Mouse (Mus musculus): ENCODE measurements around the gene AL731706.1. TPM values are rescaled to one million over a fixed set of nuclear protein-coding genes. Genes with fewer than 3 reads are reported as not detected.

Gene AL731706.1
- polyA plus RNA-seq, 1 experiment from 2014 or later, result 23.8 TPM

DNA sequence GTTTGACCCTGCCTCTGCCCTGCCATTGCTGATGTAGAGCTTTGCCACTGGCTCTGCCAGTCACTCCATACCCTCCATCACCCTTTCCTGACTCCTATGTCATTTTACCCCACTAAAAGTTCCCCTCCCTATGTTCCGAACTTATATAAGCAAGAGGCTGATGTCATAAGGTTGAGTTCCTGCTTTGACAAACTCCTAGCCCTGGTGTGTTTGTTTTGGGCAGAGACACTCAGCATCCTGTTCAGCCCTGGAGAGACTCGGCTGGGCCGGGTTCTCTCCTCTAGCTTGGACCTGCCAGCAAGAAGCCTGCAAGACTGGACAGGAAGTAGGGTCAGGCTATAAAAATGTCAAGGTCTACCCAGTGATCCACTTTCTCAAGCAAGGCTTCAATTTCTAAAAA is 58.3 kb downstream of the AL731706.1 start:
- Histone ChIP-seq H3K4me3 (no peak overlapping the region), H3K9ac (replicated peaks) (no peak overlapping the region), H3K27ac (replicated peaks) (no peak overlapping the region), H3K27me3 (no peaks in the 10 kb centered on the region), H3K4me2 (replicated peaks) (no peak overlapping the region), H3K9me3 (no peaks in the 10 kb centered on the region), H3K4me1 (no peaks in the 10 kb centered on the region), H3K36me3 (no peaks in the 10 kb centered on the region)
- WGBS, result 88% methylated on average over 3 of the region's 3 CpGs
- no peak for ATAC-seq (replicated peaks)

Other genes with a start within 250 kb of the AL731706.1 start
- 110 and 114 TPM in 2 replicates for gene Snap25, start 177.9 kb downstream of the AL731706.1 start, polyA plus RNA-seq (2015; fragmentation: Nextera tagmentation; extraction: Ambion mirVana)
- gene AL731706.2, start 5.7 kb downstream of the AL731706.1 start, polyA plus RNA-seq (2015; fragmentation: Nextera tagmentation; extraction: Ambion mirVana), result 18.7 and 24.9 TPM in 2 replicates
- 12.9 and 13.6 TPM in 2 replicates for gene Slx4ip, start 171 bp downstream of the AL731706.1 start, polyA plus RNA-seq (2015; fragmentation: Nextera tagmentation; extraction: Ambion mirVana)
- gene Mkks, start within 50 bp of the AL731706.1 start, polyA plus RNA-seq (2015; fragmentation: Nextera tagmentation; extraction: Ambion mirVana), result 11.4 and 13.3 TPM in 2 replicates
- 10.0 and 11.2 TPM in 2 replicates for gene Jag1, start 225.3 kb upstream of the AL731706.1 start, polyA plus RNA-seq (2015; fragmentation: Nextera tagmentation; extraction: Ambion mirVana)

Measured in forebrain, embryonic 15.5 days (tissue).